Mouse (Mus musculus) brain, embryonic 14.5 days (tissue): ENCODE measurements at regions not wholly inside any gene's neighbourhood (a gene's known extent, or its start where the extent isn't known, plus 50 kb on each side); places are given as distances from the start of the nearest gene placed in this dataset.

ENCODE experiments used
- CTCF ChIP-seq: fragments of 200-500 bp; IDR thresholded peaks from 2 replicates; pipeline ENCODE4 v1.5.1; 2012; ENCODE audit warnings: inconsistent platforms, mild to moderate bottlenecking, moderate library complexity, borderline replicate concordance; ENCODE audit not compliant: insufficient read depth, insufficient read length; ENCODE audit errors: extremely low read depth
- POLR2A ChIP-seq: fragments of 200-500 bp; IDR thresholded peaks from 2 replicates; pipeline ENCODE4 v1.6.1; 2012; ENCODE audit warnings: mild to moderate bottlenecking, inconsistent platforms, borderline replicate concordance; ENCODE audit not compliant: poor library complexity, insufficient read depth, insufficient read length, severe bottlenecking; ENCODE audit errors: extremely low read depth

- no peak for TF ChIP-seq CTCF
- no peak for TF ChIP-seq POLR2A
These were observed 110.5 kb upstream of the Rap1b start for GRCm38 (mm10) chr10:117956174-117956950.
